Mouse (Mus musculus) spleen, postnatal 4 days (tissue): ENCODE results near the gene Il9.

ENCODE experiments used
- DNase-seq, 2 experiments: peaks; one replicate each; pipeline ENCODE4 v3.0.0; 2022; ENCODE audit warnings: low spot score in 2 of 2

The Il9 gene

GRCm38 (mm10) chr13:56471951-56472350, 10.1 kb downstream of the Il9 start:
- no peak for DNase-seq

GRCm38 (mm10) chr13:56471211-56471610, 10.8 kb downstream of the Il9 start:
- DNase-seq, result no peak

- DNase-seq, result no peak
These were observed 13.5 kb downstream of the Il9 start for GRCm38 (mm10) chr13:56468536-56468935.

GRCm38 (mm10) chr13:56467786-56468185, 14.3 kb downstream of the Il9 start:
- DNase-seq, result no peak

- DNase-seq, result no peak
These were observed 18.3 kb downstream of the Il9 start for GRCm38 (mm10) chr13:56463750-56464149.

- no peak for DNase-seq
These were observed 18.8 kb downstream of the Il9 start for GRCm38 (mm10) chr13:56463261-56463660.

- no peak for DNase-seq
These were observed 19.3 kb downstream of the Il9 start for GRCm38 (mm10) chr13:56462791-56463190.

- DNase-seq, result no peak
These were observed 20.6 kb downstream of the Il9 start for GRCm38 (mm10) chr13:56461460-56461859.

GRCm38 (mm10) chr13:56458001-56458400, 24.0 kb downstream of the Il9 start:
- no peak for DNase-seq

GRCm38 (mm10) chr13:56450035-56450434, 32.0 kb downstream of the Il9 start:
- no peak for DNase-seq

GRCm38 (mm10) chr13:56449239-56450030, 32.6 kb downstream of the Il9 start:
- no peak for DNase-seq

GRCm38 (mm10) chr13:56444996-56445395, 37.0 kb downstream of the Il9 start:
- no peak for DNase-seq

- DNase-seq, result no peak
These were observed 37.9 kb downstream of the Il9 start for GRCm38 (mm10) chr13:56444112-56444511.

- no peak for DNase-seq
These were observed 38.6 kb downstream of the Il9 start for GRCm38 (mm10) chr13:56443411-56443810.

- DNase-seq, result no peak
These were observed 43.6 kb downstream of the Il9 start, which contains the start of gene Slc25a48 for GRCm38 (mm10) chr13:56438211-56439075. TSS of gene Slc25a48 (plus strand) at chr13:56438355.

- no peak for DNase-seq
These were observed 46.3 kb downstream of the Il9 start for GRCm38 (mm10) chr13:56435615-56436287.

GRCm38 (mm10) chr13:56434311-56434751, 47.7 kb downstream of the Il9 start:
- DNase-seq, result no peak

- DNase-seq, result peak; percentile 26 to 78
These were observed 48.6 kb downstream of the Il9 start for GRCm38 (mm10) chr13:56433466-56433865.

- DNase-seq, result no peak
These were observed 49.5 kb downstream of the Il9 start for GRCm38 (mm10) chr13:56432496-56432895.
